Mouse (Mus musculus): ENCODE measurements around the gene Gli3.

DNA sequence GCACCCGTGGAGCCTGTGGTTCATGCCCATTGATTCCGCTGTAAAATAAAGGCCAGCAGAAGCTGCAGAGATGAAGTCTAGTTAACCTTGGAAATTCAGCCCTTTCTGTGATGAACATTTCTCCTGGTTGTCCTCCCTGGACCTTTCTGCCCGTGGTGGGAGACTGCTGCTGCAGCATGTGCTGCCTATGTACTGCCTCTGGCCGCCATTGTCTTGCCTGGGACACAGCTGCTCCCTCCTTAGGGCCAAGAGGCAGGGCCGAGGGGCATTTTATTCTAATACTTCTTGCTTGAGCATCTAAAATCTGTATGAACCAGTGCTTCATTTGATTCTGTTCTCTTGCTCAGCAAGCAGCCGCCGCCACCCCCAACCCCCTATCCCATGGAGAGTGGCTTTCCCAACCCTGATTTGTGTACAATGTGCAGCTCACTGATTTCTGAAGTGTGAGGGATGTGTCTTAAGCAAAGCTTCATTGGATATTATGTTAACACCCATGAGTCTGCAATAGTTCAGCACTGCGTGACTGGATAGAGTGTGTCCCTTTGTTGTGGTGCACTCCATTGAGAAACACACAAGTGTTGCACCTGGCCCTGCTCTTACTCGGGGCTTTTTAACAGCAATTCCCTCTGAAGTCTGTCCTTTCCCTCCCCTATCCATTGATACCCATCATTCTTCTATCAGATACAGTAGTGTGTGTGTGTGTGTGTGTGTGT is 54.2 kb downstream of the Gli3 start:
- TF ChIP-seq EP300 (IDR thresholded peaks at IDR 0.05; ENCODE audit: insufficient read depth, low read depth, low read length) (no peak), CTCF (IDR thresholded peaks at IDR 0.05) (no peak)
